11 mouse cellular contexts compared by ENCODE assay signal in genomic region chr1:45924516-45924915, GRCm38 (mm10). TPM values are rescaled to one million over a fixed set of nuclear protein-coding genes. Genes with fewer than 3 reads are reported as not detected.
DNase-seq lines count a peak whose midpoint lies in the region; ATAC-seq lines count a peak whose summit lies in the region.
"Had no signal": no experiment of that assay in that cellular context is flagged by ENCODE, and none has a peak within 500 bp of the region (broad histone marks: within the 10 kb centered on the region; RNA-seq: fewer than 3 reads in every experiment).

No protein-coding gene starts in this region.

- no peak for ATAC-seq in heart, embryonic 12.5 days (ENCODE audit: insufficient number of reproducible peaks, low FRiP score)
- no peak for ATAC-seq in midbrain, embryonic 11.5 days (ENCODE audit: low FRiP score)
- ATAC-seq in midbrain, embryonic 16.5 days: no peak
- ATAC-seq in liver, embryonic 12.5 days: no peak
- ATAC-seq in stomach, embryonic 15.5 days (ENCODE audit: insufficient read depth, low FRiP score, low read depth): no peak
- ATAC-seq in CD4-positive, CD25-positive, alpha-beta regulatory T cell, adult 4 months: no peak

- DNase-seq in heart, postnatal 14 days: no peak
- peak; percentile 85 for DNase-seq in midbrain, embryonic 11.5 days (ENCODE audit: low spot score, missing footprints)
- DNase-seq in frontal cortex, postnatal 10 days (ENCODE audit: low spot score in 2 of 2): no peak
- DNase-seq: thymus, postnatal 4 days had no signal

- WGBS in heart, embryonic 12.5 days: 64% methylated on average over 7 of the region's 7 CpGs
- 75% methylated on average over 7 of the region's 7 CpGs for WGBS in midbrain, embryonic 11.5 days
- 76% methylated on average over 7 of the region's 7 CpGs for WGBS in midbrain, embryonic 16.5 days
- 62% methylated on average over 7 of the region's 7 CpGs for WGBS in liver, embryonic 12.5 days (ENCODE audit: insufficient replicate concordance)
- WGBS in stomach, embryonic 15.5 days: 41% methylated on average over 7 of the region's 7 CpGs

- H3K36me3 ChIP-seq in heart, embryonic 12.5 days: no peaks in the 10 kb centered on the region
- no peaks in the 10 kb centered on the region for H3K36me3 ChIP-seq in midbrain, embryonic 11.5 days (ENCODE audit: control insufficient read depth, insufficient read depth, low read length)
- H3K36me3 ChIP-seq in midbrain, embryonic 16.5 days (ENCODE audit: control insufficient read depth, insufficient read depth, low read length): no peaks in the 10 kb centered on the region
- H3K36me3 ChIP-seq in liver, embryonic 12.5 days: peaks cover 32% of the 10 kb centered on the region
- no peaks in the 10 kb centered on the region for H3K36me3 ChIP-seq in stomach, embryonic 15.5 days

- peaks cover 10% of the 10 kb centered on the region; the same call in 1 of the 2 replicates for H3K27me3 ChIP-seq in heart, embryonic 12.5 days (replicated peaks)
- peaks cover 11% of the 10 kb centered on the region for H3K27me3 ChIP-seq in midbrain, embryonic 11.5 days (ENCODE audit: control insufficient read depth, insufficient read depth, low read length)
- no peaks in the 10 kb centered on the region; the same call in 1 of the 2 replicates for H3K27me3 ChIP-seq in midbrain, embryonic 16.5 days (ENCODE audit: control insufficient read depth, insufficient read depth, low read depth, low read length)
- no peaks in the 10 kb centered on the region for H3K27me3 ChIP-seq in liver, embryonic 12.5 days (replicated peaks)
- no peaks in the 10 kb centered on the region for H3K27me3 ChIP-seq in stomach, embryonic 15.5 days (replicated peaks)

- peaks cover 8% of the 10 kb centered on the region; the same call in 1 of the 2 replicates for H3K4me1 ChIP-seq in heart, embryonic 12.5 days (replicated peaks)
- no peaks in the 10 kb centered on the region for H3K4me1 ChIP-seq in midbrain, embryonic 11.5 days (ENCODE audit: control insufficient read depth, insufficient read depth, low read length)
- peaks cover 3% of the 10 kb centered on the region; the same call in 1 of the 2 replicates for H3K4me1 ChIP-seq in midbrain, embryonic 16.5 days (ENCODE audit: control insufficient read depth, insufficient read depth, low read length)
- peaks cover 49% of the 10 kb centered on the region for H3K4me1 ChIP-seq in liver, embryonic 12.5 days
- peaks cover 6% of the 10 kb centered on the region for H3K4me1 ChIP-seq in stomach, embryonic 15.5 days

- H3K4me3 ChIP-seq in heart, embryonic 12.5 days: peak overlapping the region; percentile 64
- H3K4me3 ChIP-seq in midbrain, embryonic 11.5 days (ENCODE audit: low read depth, low read length): no peak overlapping the region; the same call in 1 of the 2 replicates
- H3K4me3 ChIP-seq in midbrain, embryonic 16.5 days (ENCODE audit: low read depth, low read length): no peak overlapping the region
- peak overlapping the region; percentile 77 for H3K4me3 ChIP-seq in liver, embryonic 12.5 days
- H3K4me3 ChIP-seq in stomach, embryonic 15.5 days (replicated peaks): peak overlapping the region; percentile 67

- H3K27ac ChIP-seq in heart, embryonic 12.5 days (ENCODE audit: poor library complexity, severe bottlenecking): no peak overlapping the region
- H3K27ac ChIP-seq in midbrain, embryonic 11.5 days (ENCODE audit: low read depth, low read length): no peak overlapping the region
- H3K27ac ChIP-seq in midbrain, embryonic 16.5 days (ENCODE audit: low read length): no peak overlapping the region
- peak overlapping the region; percentile 96; the same call in 1 of the 2 replicates for H3K27ac ChIP-seq in liver, embryonic 12.5 days
- no peak overlapping the region for H3K27ac ChIP-seq in stomach, embryonic 15.5 days

- intact Hi-C loops in heart, postnatal 14 days (cut with DNase I): no loop called here

- no peaks in the 10 kb centered on the region for H3K9me3 ChIP-seq in heart, embryonic 12.5 days (replicated peaks)
- no peaks in the 10 kb centered on the region for H3K9me3 ChIP-seq in midbrain, embryonic 11.5 days (ENCODE audit: control insufficient read depth, low read length)
- no peaks in the 10 kb centered on the region for H3K9me3 ChIP-seq in midbrain, embryonic 16.5 days (replicated peaks; ENCODE audit: control insufficient read depth, low read length, poor library complexity, severe bottlenecking)
- H3K9me3 ChIP-seq in liver, embryonic 12.5 days (replicated peaks): no peaks in the 10 kb centered on the region
- no peaks in the 10 kb centered on the region for H3K9me3 ChIP-seq in stomach, embryonic 15.5 days

- H3K9ac ChIP-seq in heart, embryonic 12.5 days: no peak overlapping the region
- no peak overlapping the region for H3K9ac ChIP-seq in midbrain, embryonic 11.5 days (ENCODE audit: low read length)
- no peak overlapping the region for H3K9ac ChIP-seq in midbrain, embryonic 16.5 days (ENCODE audit: low read depth, low read length)
- H3K9ac ChIP-seq in liver, embryonic 12.5 days: peak overlapping the region; percentile 86
- H3K9ac ChIP-seq in stomach, embryonic 15.5 days: no peak overlapping the region

- H3K4me2 ChIP-seq in heart, embryonic 12.5 days: no peak overlapping the region; the same call in 1 of the 2 replicates
- no peak overlapping the region; the same call in 1 of the 2 replicates for H3K4me2 ChIP-seq in midbrain, embryonic 11.5 days
- H3K4me2 ChIP-seq in midbrain, embryonic 16.5 days (ENCODE audit: low read length): no peak overlapping the region
- peak overlapping the region; percentile 77 for H3K4me2 ChIP-seq in liver, embryonic 12.5 days
- H3K4me2 ChIP-seq in stomach, embryonic 15.5 days: peak overlapping the region; percentile 91

RNA-seq across cellular contexts. Expression of gene Slc40a1, which starts 1.8 kb away (rescaled TPM):
- 19.2 and 19.8 TPM in 2 replicates for polyA plus RNA-seq in heart, embryonic 12.5 days (2016; fragmentation: Nextera tagmentation; extraction: Ambion mirVana)
- total RNA-seq in heart, postnatal 14 days (2021): 10 to 100 TPM; 14.9 to 17.3 TPM
- polyA plus RNA-seq in midbrain, embryonic 11.5 days (2014; fragmentation: Nextera tagmentation; extraction: Ambion mirVana): 23.3 and 29.1 TPM in 2 replicates
- polyA plus RNA-seq in midbrain, embryonic 16.5 days (2015; fragmentation: Nextera tagmentation; extraction: Ambion mirVana): 30.8 and 32.9 TPM in 2 replicates
- polyA plus RNA-seq in liver, embryonic 12.5 days (2016; fragmentation: Nextera tagmentation; extraction: Ambion mirVana): 85.3 and 85.7 TPM in 2 replicates
- 149 and 150 TPM in 2 replicates for polyA plus RNA-seq in stomach, embryonic 15.5 days (2015; fragmentation: Nextera tagmentation; extraction: Ambion mirVana)
- 1 to 10 TPM; 1.2 to 6.7 TPM for polyA plus RNA-seq in CD4-positive, CD25-positive, alpha-beta regulatory T cell, adult 4 months (2017; shearing (Covaris generic))

RNA-seq across cellular contexts. Expression of gene Gm5269, which starts 34.4 kb away (rescaled TPM):
- not detected in 2 replicates for polyA plus RNA-seq in heart, embryonic 12.5 days (2016; fragmentation: Nextera tagmentation; extraction: Ambion mirVana)
- total RNA-seq in heart, postnatal 14 days (2021): not detected
- not detected in 2 replicates for polyA plus RNA-seq in midbrain, embryonic 11.5 days (2014; fragmentation: Nextera tagmentation; extraction: Ambion mirVana)
- not detected in 2 replicates for polyA plus RNA-seq in midbrain, embryonic 16.5 days (2015; fragmentation: Nextera tagmentation; extraction: Ambion mirVana)
- polyA plus RNA-seq in liver, embryonic 12.5 days (2016; fragmentation: Nextera tagmentation; extraction: Ambion mirVana): not detected in 2 replicates
- polyA plus RNA-seq in stomach, embryonic 15.5 days (2015; fragmentation: Nextera tagmentation; extraction: Ambion mirVana): not detected in 2 replicates
- polyA plus RNA-seq in CD4-positive, CD25-positive, alpha-beta regulatory T cell, adult 4 months (2017; shearing (Covaris generic)): not detected
- total RNA-seq: left cerebral cortex, postnatal 36 days had no signal
- polyA plus RNA-seq: brain, embryonic 14.5 days had no signal

Comparison
In these comparisons a context has a peak if more than half of its experiments do, and no peak if none do; other contexts are left out.
1. H3K4me2 ChIP-seq: peak in liver, embryonic 12.5 days (single experiment) and stomach, embryonic 15.5 days (single experiment); none in heart, embryonic 12.5 days (single experiment), midbrain, embryonic 11.5 days (single experiment) and midbrain, embryonic 16.5 days (single experiment).
2. H3K4me3 ChIP-seq: peak in heart, embryonic 12.5 days (single experiment), liver, embryonic 12.5 days (single experiment) and stomach, embryonic 15.5 days (single experiment); none in midbrain, embryonic 11.5 days (single experiment) and midbrain, embryonic 16.5 days (single experiment).